Mouse (Mus musculus): ENCODE results near the gene Akap17b.

- no peak for TF ChIP-seq CHD2 (IDR thresholded peaks at IDR 0.05; ENCODE audit: low read depth, low read length)
- TF ChIP-seq ZNF384 (IDR thresholded peaks at IDR 0.05; ENCODE audit: low read depth, low read length), result no peak
- no peak for TF ChIP-seq ZC3H11A (IDR thresholded peaks at IDR 0.05; ENCODE audit: borderline replicate concordance, low read depth, low read length)
Observed at GRCm38 (mm10) chrX:36600066-36600465, 45.1 kb downstream of the Akap17b start.
